Mouse (Mus musculus): ENCODE data around the gene Morc2a.
A peak's percentile ranks its signal among the peaks of the same experiment; 100 is the strongest.
"Not testable (repeated sequence)": the region's sequence is repeated elsewhere in the genome, so short reads cannot be mapped to it uniquely, and the experiment has no call there.

Morc2a gene

DNA sequence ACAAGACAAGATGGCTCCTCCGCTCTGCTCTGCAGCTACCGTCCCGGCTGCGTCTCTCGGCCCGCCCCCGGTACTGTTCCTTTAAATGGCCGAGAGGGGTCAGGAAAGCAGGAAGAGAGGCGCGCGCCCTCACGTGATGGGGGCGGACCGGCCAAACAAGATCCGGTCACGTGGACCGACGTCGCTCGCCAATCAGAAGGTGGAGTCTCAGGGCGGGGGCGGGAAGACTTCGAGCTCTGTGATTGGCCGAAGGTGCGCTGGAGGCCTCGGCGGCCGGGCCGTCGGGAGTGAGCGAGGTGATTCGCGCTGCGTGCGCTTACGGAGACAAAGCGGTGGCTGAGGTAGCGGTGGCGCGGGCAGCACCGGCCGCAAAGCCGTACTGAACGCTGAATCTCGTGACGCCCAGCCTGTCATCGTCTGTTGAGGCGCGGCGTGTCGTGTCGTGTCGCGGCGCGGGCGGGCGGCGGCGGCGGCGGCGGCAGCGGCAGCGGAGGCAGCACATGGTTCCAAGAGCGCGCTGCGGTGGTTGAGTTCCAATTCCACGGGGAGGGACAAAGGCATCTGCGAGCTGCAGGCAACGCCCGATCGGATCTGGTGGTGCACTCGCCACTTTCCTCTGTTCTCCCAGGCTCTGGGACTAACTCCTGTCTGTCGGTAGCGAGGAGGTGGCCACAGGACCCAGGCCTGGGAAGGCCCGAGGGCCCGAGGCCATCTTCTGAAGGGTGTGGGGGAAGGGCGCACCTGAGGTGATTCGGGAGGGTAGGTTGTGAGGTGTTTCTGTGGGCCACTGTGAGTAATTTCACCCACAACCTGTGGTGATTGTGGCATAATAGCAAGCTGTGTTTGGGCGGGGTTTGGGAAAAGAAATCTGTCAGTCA, at the start of gene Morc2a:
TSS of gene Morc2a (plus strand) at position 228 of the 878 bp plus-strand sequence.
- DNase-seq, result peak; percentile 95

- DNase-seq, result not testable (repeated sequence)
Observed at GRCm38 (mm10) chr11:3601966-3602365, 47.0 kb upstream of the Morc2a start.

- not testable (repeated sequence) for DNase-seq
Observed at GRCm38 (mm10) chr11:3602687-3603086, 46.3 kb upstream of the Morc2a start.

DNA sequence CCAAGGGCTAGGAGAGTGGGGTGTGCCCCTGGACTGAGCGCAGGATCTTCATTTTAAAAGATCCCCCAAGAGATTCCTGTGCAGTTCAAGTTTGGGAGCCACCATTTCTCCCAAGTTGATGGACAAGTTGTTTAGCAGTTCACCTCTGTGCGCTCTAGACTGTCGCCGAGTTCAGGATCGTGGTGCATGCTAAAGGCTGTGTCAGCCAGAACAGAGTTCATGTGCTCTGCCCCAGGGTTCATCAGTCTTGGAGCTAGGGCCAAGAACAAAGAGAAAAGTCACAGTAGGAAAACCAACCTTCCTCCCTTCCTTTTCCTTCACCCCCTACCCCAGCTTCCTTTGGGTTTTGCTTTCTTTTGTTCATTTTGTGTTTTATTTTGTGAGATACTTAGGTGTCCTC, 42.5 kb upstream of the Morc2a start:
- no peak for DNase-seq

DNA sequence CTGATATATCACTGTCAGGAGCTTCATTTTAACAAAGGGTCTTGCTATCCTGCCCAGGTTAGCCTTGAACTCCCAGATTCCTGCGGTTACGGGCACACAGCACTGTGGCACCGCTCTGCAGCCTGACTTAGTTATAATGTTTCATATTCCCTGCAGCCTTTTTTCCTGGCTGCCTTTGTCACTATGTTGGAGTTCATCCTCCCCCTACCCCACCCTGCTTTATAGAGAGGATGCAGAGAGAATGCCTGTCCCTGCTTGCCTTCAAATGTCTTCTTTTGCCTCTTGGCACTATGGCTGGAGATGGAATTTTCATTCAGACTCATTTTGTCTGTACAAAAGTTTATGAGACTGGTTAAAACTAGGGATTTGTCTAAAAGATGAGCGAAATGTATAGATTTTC, 33.4 kb upstream of the Morc2a start:
- DNase-seq, result no peak

- DNase-seq, result no peak
Observed at GRCm38 (mm10) chr11:3622826-3623225, 26.2 kb upstream of the Morc2a start.

GRCm38 (mm10) chr11:3624391-3625027, 24.5 kb upstream of the Morc2a start:
- DNase-seq, result no peak

- DNase-seq, result peak; percentile 6
Observed at GRCm38 (mm10) chr11:3628999-3629491, 19.9 kb upstream of the Morc2a start.

GRCm38 (mm10) chr11:3633269-3633668, 15.7 kb upstream of the Morc2a start:
- peak; percentile 16 for DNase-seq

DNA sequence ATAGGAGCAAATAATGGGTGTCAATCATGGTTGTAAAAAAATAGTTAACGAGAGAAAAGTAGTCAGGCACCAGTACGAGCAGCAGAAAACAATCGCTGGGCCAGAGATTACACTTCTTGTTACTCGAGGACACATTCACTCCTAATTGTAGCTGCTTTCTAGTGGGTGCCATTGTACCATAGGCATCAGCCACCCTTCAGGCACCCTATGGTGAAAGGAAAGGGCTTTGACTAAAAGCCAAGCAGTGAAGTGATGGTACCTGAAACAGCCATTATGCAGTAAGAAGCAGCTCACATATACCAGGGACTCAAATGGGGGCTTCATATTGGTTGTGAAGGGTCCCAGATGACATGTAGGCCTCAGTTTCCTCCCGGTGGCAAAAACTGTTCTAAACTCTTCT, 1.3 kb upstream of the Morc2a start:
- no peak for DNase-seq

- DNase-seq, result no peak
Observed at GRCm38 (mm10) chr11:3648305-3648963, 557 bp upstream of the Morc2a start.

DNA sequence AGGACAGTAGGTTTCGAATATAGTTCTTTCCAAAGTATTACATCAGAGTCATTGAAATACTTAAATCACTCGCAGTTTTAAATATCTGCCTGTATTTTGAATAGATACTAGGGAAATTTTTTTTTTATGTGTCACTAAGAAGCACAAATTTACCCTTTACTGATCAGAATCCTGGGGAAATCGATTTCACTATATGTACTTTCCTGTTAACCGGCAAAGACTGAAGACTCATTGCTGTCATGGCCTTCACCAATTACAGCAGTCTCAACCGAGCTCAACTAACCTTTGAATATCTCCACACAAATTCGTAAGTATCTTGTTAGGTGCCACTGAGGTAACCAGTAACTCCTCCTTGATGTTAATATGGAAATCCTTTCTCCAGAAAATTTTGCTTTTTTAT, 1.1 kb downstream of the Morc2a start:
- DNase-seq, result no peak

DNA sequence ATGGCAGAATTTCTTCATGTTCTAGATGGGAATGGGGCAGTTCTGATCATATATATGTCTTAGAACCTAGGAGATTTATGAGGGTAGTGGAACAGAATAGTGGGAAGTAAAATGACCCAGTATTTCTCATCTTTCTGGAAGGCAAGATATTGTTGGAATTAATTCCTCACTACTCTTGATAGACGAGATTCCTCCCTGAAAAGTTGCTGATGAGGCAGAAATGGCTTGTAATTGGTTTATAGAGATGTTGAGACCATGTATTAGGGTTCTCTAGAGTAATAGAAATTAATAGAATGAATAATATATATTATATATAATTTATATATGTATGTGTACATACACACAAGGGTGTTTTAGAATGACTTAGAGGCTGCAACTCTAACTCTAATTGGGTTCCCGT, 13.0 kb downstream of the Morc2a start:
- no peak for DNase-seq

DNA sequence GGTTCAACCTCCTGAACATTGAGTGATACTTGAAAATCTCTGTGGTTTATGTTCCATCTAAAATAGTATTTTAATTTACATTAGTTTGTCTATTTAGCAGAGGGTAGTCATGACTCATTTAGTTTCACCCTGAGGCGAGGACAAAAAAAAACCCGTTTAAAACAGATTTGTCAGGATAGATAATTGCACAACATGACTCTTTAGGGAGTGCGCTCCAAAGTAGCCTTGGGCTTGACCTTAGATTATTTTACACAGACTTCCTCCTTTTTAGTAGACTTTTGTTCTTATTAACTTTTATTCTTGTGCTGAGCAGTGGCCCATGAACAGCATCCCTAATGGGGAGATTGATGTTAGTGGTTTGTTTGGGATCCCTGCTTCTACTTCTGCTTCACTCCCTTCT, 18.5 kb downstream of the Morc2a start:
- DNase-seq, result no peak

GRCm38 (mm10) chr11:3668768-3669167, 19.8 kb downstream of the Morc2a start:
- no peak for DNase-seq

DNA sequence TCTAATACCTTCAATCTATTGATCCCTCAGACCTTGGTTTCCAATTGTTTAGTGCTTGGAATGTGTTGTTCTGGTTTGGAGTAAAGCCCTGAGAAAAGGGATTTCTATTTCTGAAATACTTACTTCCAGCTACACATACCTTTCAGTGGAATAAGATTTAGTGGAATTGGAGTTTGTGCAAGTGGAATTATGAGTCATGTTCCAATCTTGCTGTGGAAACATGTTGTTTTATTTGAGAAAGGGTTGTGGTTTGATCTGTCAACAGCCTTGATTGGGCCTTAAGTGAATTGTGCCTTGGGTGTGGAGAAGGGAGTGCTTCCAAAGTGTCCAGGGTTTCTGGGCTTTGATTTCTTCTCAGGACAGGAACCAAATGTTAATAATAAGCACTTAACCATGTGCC, 20.9 kb downstream of the Morc2a start:
- no peak for DNase-seq

- no peak for DNase-seq
Observed at GRCm38 (mm10) chr11:3671000-3671628, 22.1 kb downstream of the Morc2a start.

DNA sequence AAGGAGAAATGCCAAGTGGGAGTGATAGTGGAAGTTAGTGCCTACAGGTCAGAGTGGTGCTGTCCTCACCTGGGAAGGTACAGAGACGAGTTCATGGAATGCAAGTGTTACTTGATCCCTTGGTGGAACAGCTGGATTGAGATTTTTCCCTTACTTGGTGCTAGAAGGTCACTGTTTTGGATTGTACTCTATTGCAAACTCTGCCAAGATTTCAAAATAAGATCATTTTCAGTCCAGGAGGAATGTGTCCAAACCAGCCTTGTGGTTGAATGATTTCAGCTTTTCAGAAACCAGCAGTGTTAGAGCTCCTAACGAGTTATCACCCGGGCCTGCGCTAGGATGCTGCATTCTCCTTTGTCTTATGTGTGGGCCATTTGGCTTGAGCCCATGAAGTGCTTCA, 25.6 kb downstream of the Morc2a start:
- no peak for DNase-seq

DNA sequence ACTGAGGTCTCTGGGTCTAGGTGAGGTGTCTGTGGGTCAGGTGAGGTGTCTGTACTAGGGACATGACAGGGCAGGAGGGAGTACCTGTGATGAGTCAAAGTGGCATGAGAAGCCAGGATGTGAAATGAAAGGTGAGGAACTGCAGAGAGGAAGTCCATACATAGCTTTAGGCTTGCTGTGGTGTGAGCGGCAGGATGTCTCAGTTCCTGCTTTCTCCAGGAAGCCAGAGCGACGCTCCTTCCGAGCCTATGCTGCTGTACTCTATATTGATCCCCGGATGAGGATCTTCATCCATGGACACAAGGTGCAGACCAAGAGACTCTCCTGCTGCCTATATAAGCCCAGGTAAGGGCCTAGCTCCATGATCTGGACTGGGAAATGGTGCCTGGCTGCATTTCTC, 27.4 kb downstream of the Morc2a start:
- DNase-seq, result no peak

DNA sequence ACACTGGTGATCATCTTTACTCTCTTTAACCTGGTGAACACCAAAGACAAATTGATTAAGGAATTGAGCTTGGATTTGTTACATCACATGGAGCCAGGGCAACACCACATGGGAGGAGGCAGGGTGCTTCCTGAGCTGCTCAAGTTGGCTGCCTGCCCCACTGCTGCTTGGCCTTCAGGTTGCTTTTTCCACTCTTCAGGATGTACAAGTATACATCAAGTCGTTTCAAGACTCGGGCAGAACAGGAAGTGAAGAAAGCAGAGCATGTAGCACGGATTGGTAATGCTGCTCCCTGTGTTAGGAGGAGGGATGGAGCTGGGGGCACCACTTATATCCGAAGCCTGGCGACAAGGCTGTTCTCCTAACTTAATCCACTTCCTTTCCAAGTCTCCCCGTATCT, 28.2 kb downstream of the Morc2a start:
- DNase-seq, result no peak

- no peak for DNase-seq
Observed at GRCm38 (mm10) chr11:3679771-3680170, 30.8 kb downstream of the Morc2a start.

DNA sequence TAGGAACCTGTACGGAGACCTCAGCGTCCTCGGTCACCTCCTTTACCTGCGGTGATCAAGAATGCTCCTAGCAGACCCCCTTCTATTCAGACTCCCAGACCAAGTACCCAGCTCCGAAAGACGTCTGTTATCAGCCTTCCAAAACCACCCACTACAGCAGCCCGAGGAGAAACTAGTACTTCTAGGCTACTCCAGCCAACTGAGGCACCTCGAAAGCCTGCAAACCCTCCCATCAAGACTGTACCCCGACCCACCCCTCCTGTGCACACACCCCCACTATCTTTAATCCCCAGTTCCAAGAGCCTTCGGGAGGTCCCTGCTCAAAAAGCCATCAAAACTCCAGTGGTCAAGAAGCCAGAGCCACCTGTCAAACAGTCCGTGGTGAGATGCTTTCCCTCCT, 34.7 kb downstream of the Morc2a start:
- DNase-seq, result no peak

DNA sequence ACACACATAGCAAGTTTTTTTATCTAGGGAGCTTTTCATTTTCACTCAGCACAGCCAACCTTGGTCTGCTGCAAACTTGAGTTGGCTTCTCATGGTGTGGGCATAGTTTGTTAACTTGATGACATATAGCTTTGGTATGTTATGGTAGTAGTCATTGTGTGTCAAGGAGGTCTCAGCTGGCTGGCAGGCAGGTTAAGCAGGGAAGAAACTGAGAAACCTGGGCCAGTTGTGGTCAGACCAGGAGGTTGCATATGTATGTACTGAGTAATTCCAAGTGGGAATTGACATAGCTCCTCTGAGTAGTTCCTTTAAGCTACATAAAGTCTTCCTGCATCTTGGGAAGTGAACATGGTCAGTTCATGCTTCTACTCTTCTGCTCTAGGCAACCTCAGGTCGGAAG, 35.2 kb downstream of the Morc2a start:
- no peak for DNase-seq
